Mouse (Mus musculus) testis, adult 2 months (tissue): ENCODE results near the gene Nos1. TPM values are rescaled to one million over a fixed set of nuclear protein-coding genes. Genes with fewer than 3 reads are reported as not detected.

Experiments used
- H3K27ac ChIP-seq: fragments of 200-500 bp; 2 replicates; pipeline ENCODE4 v1.5.1; 2012; ENCODE audit warnings: low read depth, low read length; ENCODE audit not compliant: control insufficient read depth, insufficient read depth
- H3K27me3 ChIP-seq: fragments of 200-500 bp; 2 replicates; pipeline ENCODE4 v1.6.1; 2012; ENCODE audit warnings: mild to moderate bottlenecking, low read length, moderate library complexity; ENCODE audit not compliant: control insufficient read depth, insufficient read depth
- H3K36me3 ChIP-seq: fragments of 200-500 bp; 2 replicates; pipeline ENCODE4 v1.6.1; 2012; ENCODE audit warnings: mild to moderate bottlenecking, low read length; ENCODE audit not compliant: control insufficient read depth, insufficient read depth
- H3K4me1 ChIP-seq: fragments of 200-500 bp; 2 replicates; pipeline ENCODE4 v1.6.1; 2012; ENCODE audit warnings: low read length; ENCODE audit not compliant: control insufficient read depth, insufficient read depth
- H3K4me3 ChIP-seq: fragments of 200-500 bp; 2 replicates; pipeline ENCODE4 v1.5.1; 2012; ENCODE audit warnings: low read depth, mild to moderate bottlenecking, low read length, moderate library complexity, mixed read lengths; ENCODE audit not compliant: control insufficient read depth
- CTCF ChIP-seq: fragments of 200-500 bp; IDR thresholded peaks from 2 replicates; pipeline ENCODE4 v1.5.1; 2012; ENCODE audit warnings: low read depth, mild to moderate bottlenecking, inconsistent platforms, low read length, moderate library complexity; ENCODE audit not compliant: control insufficient read depth, insufficient read depth, insufficient replicate concordance
- POLR2A ChIP-seq: fragments of 200-500 bp; IDR thresholded peaks from 2 replicates; pipeline ENCODE4 v1.6.1; 2012; ENCODE audit warnings: low read depth, mild to moderate bottlenecking, inconsistent platforms, low read length, moderate library complexity; ENCODE audit not compliant: control insufficient read depth
- polyA plus RNA-seq: library from polyadenylated mRNA; depleted of rRNA; stranded (reverse); fragments of >200 nt; gene quantifications from 2 replicates; pipeline ENCODE4 v1.2.3, GENCODE M21; 2012; rRNA removed

Gene Nos1
- polyA plus RNA-seq: 0.89 and 0.94 TPM in 2 replicates

DNA sequence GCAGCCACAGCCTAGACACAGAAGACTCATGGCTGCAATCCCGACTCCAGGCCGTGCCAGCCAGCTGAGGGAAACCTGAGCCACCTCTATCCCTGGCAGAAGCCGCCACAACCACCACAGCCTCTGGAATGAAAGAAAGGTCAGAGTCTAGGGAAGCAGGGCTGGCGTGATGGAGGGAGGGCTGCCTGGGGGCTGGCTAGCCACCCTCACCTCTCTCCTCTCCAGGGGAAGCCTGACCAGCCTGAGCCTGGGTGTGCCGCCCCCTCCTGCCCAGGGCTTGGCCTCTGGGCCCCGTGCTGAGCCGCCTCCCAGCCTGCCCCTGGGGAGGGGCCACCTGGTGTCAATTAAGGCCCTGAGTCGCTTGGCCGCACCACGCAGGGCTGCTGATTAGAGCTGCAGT, at the start of gene Nos1:
Gene Nos1, plus strand, starts transcription at position 352 of the 400 bp plus-strand sequence.
- Histone ChIP-seq H3K36me3 (no peaks in the 10 kb centered on the region), H3K27me3 (no peaks in the 10 kb centered on the region), H3K27ac (no peak within 1 kb of the TSS), H3K4me1 (peaks cover 3% of the 10 kb centered on the region; the same call in 1 of the 2 replicates), H3K4me3 (peak within 1 kb of the TSS; percentile 70)
- TF ChIP-seq CTCF: no peak
- TF ChIP-seq POLR2A: no peak

DNA sequence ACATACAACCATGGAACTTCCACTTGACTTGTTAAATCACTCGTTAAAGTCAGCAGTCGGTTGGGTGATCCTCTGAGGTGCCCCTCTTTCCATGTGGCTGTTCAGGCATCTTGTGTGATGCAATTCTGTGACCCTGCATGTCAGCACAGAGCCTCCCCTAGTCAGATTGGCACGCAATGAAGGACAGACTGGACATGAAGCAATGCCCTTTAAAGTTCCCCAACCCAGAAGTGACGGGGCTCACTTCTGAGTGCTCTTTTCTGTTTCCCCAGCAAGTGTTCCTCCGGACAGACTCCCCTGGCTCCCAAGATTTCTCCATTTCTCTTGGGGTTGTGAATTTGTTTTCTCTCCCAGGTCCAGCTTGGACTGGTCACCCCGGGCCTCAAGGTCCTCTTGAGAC, 49.5 kb upstream of the Nos1 start:
- Histone ChIP-seq H3K4me1 (no peaks in the 10 kb centered on the region), H3K27me3 (no peaks in the 10 kb centered on the region), H3K4me3 (no peak overlapping the region), H3K27ac (no peak overlapping the region), H3K36me3 (no peaks in the 10 kb centered on the region)
- TF ChIP-seq POLR2A (no peak), CTCF (no peak)

- Histone ChIP-seq H3K27ac (no peak overlapping the region), H3K36me3 (no peaks in the 10 kb centered on the region), H3K27me3 (no peaks in the 10 kb centered on the region), H3K4me1 (no peaks in the 10 kb centered on the region), H3K4me3 (no peak overlapping the region)
- TF ChIP-seq CTCF (no peak), POLR2A (no peak)
Observed at GRCm38 (mm10) chr5:117744654-117745178, 36.1 kb upstream of the Nos1 start.

- H3K36me3 ChIP-seq: no peaks in the 10 kb centered on the region
- H3K27ac ChIP-seq: no peak overlapping the region
- TF ChIP-seq CTCF: no peak
- TF ChIP-seq POLR2A: no peak
- no peaks in the 10 kb centered on the region for H3K4me1 ChIP-seq
- no peak overlapping the region for H3K4me3 ChIP-seq
- H3K27me3 ChIP-seq: no peaks in the 10 kb centered on the region
Observed at GRCm38 (mm10) chr5:117749353-117749752, 31.5 kb upstream of the Nos1 start.

GRCm38 (mm10) chr5:117757696-117758482, 22.9 kb upstream of the Nos1 start:
- no peaks in the 10 kb centered on the region for H3K36me3 ChIP-seq
- no peak for TF ChIP-seq CTCF
- no peak for TF ChIP-seq POLR2A

GRCm38 (mm10) chr5:117761181-117761832, 19.5 kb upstream of the Nos1 start:
- no peak overlapping the region for H3K4me3 ChIP-seq
- TF ChIP-seq CTCF: peak; percentile 75; the same call in 1 of the 2 replicates
- no peak for TF ChIP-seq POLR2A
- H3K36me3 ChIP-seq: no peaks in the 10 kb centered on the region
- H3K27me3 ChIP-seq: no peaks in the 10 kb centered on the region
- no peak overlapping the region for H3K27ac ChIP-seq
- no peaks in the 10 kb centered on the region; the same call in 1 of the 2 replicates for H3K4me1 ChIP-seq

More at GRCm38 (mm10) chr5:117757696-117758482, 22.9 kb upstream of the Nos1 start:
- no peaks in the 10 kb centered on the region; the same call in 1 of the 2 replicates for H3K4me1 ChIP-seq
- no peak overlapping the region for H3K27ac ChIP-seq
- peak overlapping the region; percentile 25 for H3K4me3 ChIP-seq
- no peaks in the 10 kb centered on the region for H3K27me3 ChIP-seq

DNA sequence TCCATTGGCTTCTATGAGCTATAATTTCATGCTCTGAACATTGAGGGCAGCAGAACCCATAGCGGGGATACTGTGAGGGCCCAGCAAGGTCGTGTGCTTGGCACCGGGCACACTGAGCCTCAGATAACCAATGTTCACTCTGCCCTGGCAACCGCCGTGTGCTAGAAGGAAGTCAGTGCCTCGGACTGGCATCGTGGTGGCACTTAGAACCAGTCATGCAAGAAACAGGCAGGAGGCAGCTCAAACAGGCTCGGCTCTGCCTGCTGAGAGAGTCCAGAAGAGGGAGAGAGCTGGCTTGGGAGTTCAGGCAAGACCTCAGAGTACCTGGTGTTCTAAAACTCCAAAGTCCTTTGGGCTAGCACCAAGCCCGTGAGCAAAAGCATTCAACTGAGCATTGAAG, 16.3 kb upstream of the Nos1 start:
- Histone ChIP-seq H3K4me1 (no peaks in the 10 kb centered on the region; the same call in 1 of the 2 replicates), H3K36me3 (no peaks in the 10 kb centered on the region), H3K27ac (no peak overlapping the region), H3K27me3 (no peaks in the 10 kb centered on the region), H3K4me3 (no peak overlapping the region)
- TF ChIP-seq CTCF: no peak
- TF ChIP-seq POLR2A: no peak
